Mouse (Mus musculus) small intestine, adult 2 months (tissue): Measurements from ENCODE around the gene Il12b.

ENCODE experiments used
- CTCF ChIP-seq: fragments of 200-500 bp; IDR thresholded peaks from 2 replicates; pipeline ENCODE4 v1.5.1; 2012; ENCODE audit warnings: low read depth, mild to moderate bottlenecking, control low read depth, inconsistent platforms, low read length, moderate library complexity, mixed read lengths; ENCODE audit not compliant: insufficient replicate concordance, insufficient read length; ENCODE audit errors: extremely low read depth
- POLR2A ChIP-seq: fragments of 200-500 bp; IDR thresholded peaks from 2 replicates; pipeline ENCODE4 v1.6.1; 2012; ENCODE audit warnings: low read depth, mild to moderate bottlenecking, control low read depth, inconsistent platforms, low read length, moderate library complexity

GRCm38 (mm10) chr11:44367711-44368110 is 32.2 kb upstream of the Il12b start:
- no peak for TF ChIP-seq CTCF
- TF ChIP-seq POLR2A: no peak
